ENCODE assay signal across 10 mouse cellular contexts in the genomic region with DNA sequence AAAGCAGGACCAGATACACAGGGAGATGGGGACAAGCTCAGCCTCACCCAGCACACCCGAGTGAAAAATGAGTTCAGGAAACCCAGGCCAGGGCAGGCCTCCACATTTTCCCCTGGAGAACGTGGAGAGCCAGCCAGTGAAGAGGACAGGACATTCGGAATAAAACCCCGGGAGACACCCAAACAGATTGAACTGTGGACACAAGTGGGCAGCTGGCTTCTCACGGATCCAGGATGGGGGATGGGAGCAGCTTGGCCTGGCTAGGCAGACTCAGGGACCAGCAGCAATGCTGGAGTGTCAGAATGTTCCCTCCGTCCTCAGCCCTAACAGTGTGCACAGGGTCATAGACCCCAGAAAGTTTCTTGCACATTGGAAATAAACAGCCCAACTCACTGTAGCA. TPM values are rescaled to one million over a fixed set of nuclear protein-coding genes. Genes with fewer than 3 reads are reported as not detected.
DNase-seq lines count a peak whose midpoint lies in the region; ATAC-seq and TF ChIP-seq lines count a peak whose summit lies in the region.
"Had no signal": no experiment of that assay in that cellular context is flagged by ENCODE, and none has a peak within 500 bp of the region (broad histone marks: within the 10 kb centered on the region; RNA-seq: fewer than 3 reads in every experiment).

No protein-coding gene starts in this region.

- WGBS in forebrain, embryonic 12.5 days: 33% methylated on average over 6 of the region's 6 CpGs
- WGBS in forebrain, embryonic 11.5 days: 28% methylated on average over 6 of the region's 6 CpGs
- 57% methylated on average over 6 of the region's 6 CpGs for WGBS in liver, adult 2 months
- WGBS in liver, embryonic 11.5 days: 47% methylated on average over 6 of the region's 6 CpGs

- no peaks in the 10 kb centered on the region for H3K9me3 ChIP-seq in forebrain, embryonic 12.5 days
- no peaks in the 10 kb centered on the region for H3K9me3 ChIP-seq in forebrain, embryonic 11.5 days (ENCODE audit: control insufficient read depth, low read length)
- H3K9me3 ChIP-seq in liver, embryonic 11.5 days (ENCODE audit: control insufficient read depth, low read length): no peaks in the 10 kb centered on the region
- H3K9me3 ChIP-seq: forebrain, embryonic 15.5 days had no signal

- H3K36me3 ChIP-seq in forebrain, embryonic 12.5 days (replicated peaks): peaks cover 6% of the 10 kb centered on the region; the same call in 1 of the 2 replicates
- H3K36me3 ChIP-seq in forebrain, embryonic 11.5 days (ENCODE audit: control insufficient read depth, insufficient read depth, low read length): no peaks in the 10 kb centered on the region
- no peaks in the 10 kb centered on the region for H3K36me3 ChIP-seq in liver, adult 2 months (ENCODE audit: control insufficient read depth, insufficient read depth, low read length)
- H3K36me3 ChIP-seq in liver, embryonic 11.5 days (ENCODE audit: control insufficient read depth, insufficient read depth, low read length): no peaks in the 10 kb centered on the region
- H3K36me3 ChIP-seq: forebrain, embryonic 15.5 days had no signal

- H3K79me2 ChIP-seq in liver, adult 2 months (ENCODE audit: control insufficient read depth, insufficient read depth, low read length): no peaks in the 10 kb centered on the region

- H3K27me3 ChIP-seq in forebrain, embryonic 12.5 days: peaks cover 3% of the 10 kb centered on the region; the same call in 1 of the 2 replicates
- H3K27me3 ChIP-seq in forebrain, embryonic 11.5 days (ENCODE audit: control insufficient read depth, insufficient read depth, low read length): no peaks in the 10 kb centered on the region
- 0 out of 2 replicates have a peak, but pooled peaks cover 3% of the 10 kb centered on the region for H3K27me3 ChIP-seq in liver, adult 2 months (ENCODE audit: control insufficient read depth, insufficient read depth, low read length)
- H3K27me3 ChIP-seq in liver, embryonic 11.5 days (replicated peaks; ENCODE audit: control insufficient read depth, insufficient read depth, low read length): peaks cover 8% of the 10 kb centered on the region
- H3K27me3 ChIP-seq: forebrain, embryonic 15.5 days had no signal

- H3K9ac ChIP-seq in forebrain, embryonic 12.5 days: no peak overlapping the region
- no peak overlapping the region for H3K9ac ChIP-seq in forebrain, embryonic 11.5 days (ENCODE audit: low read length)
- no peak overlapping the region for H3K9ac ChIP-seq in liver, adult 2 months (ENCODE audit: low read depth, low read length)
- H3K9ac ChIP-seq in liver, embryonic 11.5 days (ENCODE audit: low read depth, low read length): no peak overlapping the region
- H3K9ac ChIP-seq: forebrain, embryonic 15.5 days; liver, embryonic 14.5 days had no signal

- no peak for TF ChIP-seq CTCF in liver, adult 2 months (IDR thresholded peaks at IDR 0.05; ENCODE audit: low read depth, low read length)

- 0 out of 2 replicates have a peak overlapping the region, but pooled peaks have one; percentile 20 for H3K27ac ChIP-seq in forebrain, embryonic 12.5 days
- no peak overlapping the region for H3K27ac ChIP-seq in forebrain, embryonic 11.5 days (ENCODE audit: low read depth, low read length)
- no peak overlapping the region for H3K27ac ChIP-seq in liver, adult 2 months (replicated peaks; ENCODE audit: insufficient read depth, low read depth, low read length)
- H3K27ac ChIP-seq in liver, embryonic 11.5 days (ENCODE audit: low read depth, low read length): no peak overlapping the region
- H3K27ac ChIP-seq: forebrain, embryonic 15.5 days; liver, embryonic 14.5 days had no signal

- peaks cover 68% of the 10 kb centered on the region for H3K4me1 ChIP-seq in forebrain, embryonic 12.5 days
- H3K4me1 ChIP-seq in forebrain, embryonic 11.5 days (replicated peaks; ENCODE audit: control insufficient read depth, insufficient read depth, low read length): peaks cover 50% of the 10 kb centered on the region
- no peaks in the 10 kb centered on the region for H3K4me1 ChIP-seq in liver, adult 2 months (ENCODE audit: control insufficient read depth, insufficient read depth, low read length)
- H3K4me1 ChIP-seq in liver, embryonic 11.5 days (replicated peaks; ENCODE audit: control insufficient read depth, insufficient read depth, low read length): peaks cover 34% of the 10 kb centered on the region

- no peak for TF ChIP-seq POLR2A in liver, adult 2 months (IDR thresholded peaks at IDR 0.05; ENCODE audit: extremely low read depth, insufficient read depth, low read length)

- no peak for DNase-seq in forebrain, embryonic 11.5 days (ENCODE audit: low spot score)
- peak; percentile 30 for DNase-seq in liver, adult 2 months (ENCODE audit: extremely low read depth, low read depth, low spot score)
- DNase-seq in liver, embryonic 11.5 days (ENCODE audit: low spot score): no peak
- DNase-seq in cerebellum, postnatal 36 days: peak; percentile 36 to 47
- DNase-seq in retina, embryonic 14.5 days (ENCODE audit: low spot score): peak; percentile 55
- DNase-seq in urinary bladder, postnatal 25 days (ENCODE audit: low spot score): no peak
- no peak for DNase-seq in spleen, postnatal 10 days (ENCODE audit: low spot score in 2 of 2)

- no peak for ATAC-seq in forebrain, embryonic 12.5 days (ENCODE audit: low FRiP score)
- no peak for ATAC-seq in forebrain, embryonic 11.5 days (replicated peaks; ENCODE audit: low FRiP score)
- ATAC-seq in liver, embryonic 11.5 days (replicated peaks; ENCODE audit: low FRiP score): no peak
- ATAC-seq: forebrain, embryonic 15.5 days had no signal

- H3K4me2 ChIP-seq in forebrain, embryonic 12.5 days: no peak overlapping the region
- H3K4me2 ChIP-seq in forebrain, embryonic 11.5 days (ENCODE audit: low read depth, low read length, severe bottlenecking): no peak overlapping the region
- no peak overlapping the region for H3K4me2 ChIP-seq in liver, embryonic 11.5 days
- H3K4me2 ChIP-seq: forebrain, embryonic 15.5 days had no signal

- no peak overlapping the region for H3K4me3 ChIP-seq in forebrain, embryonic 12.5 days (replicated peaks)
- no peak overlapping the region for H3K4me3 ChIP-seq in forebrain, embryonic 11.5 days (ENCODE audit: low read depth, low read length)
- no peak overlapping the region for H3K4me3 ChIP-seq in liver, adult 2 months (ENCODE audit: insufficient read depth, low read depth, low read length)
- H3K4me3 ChIP-seq in liver, embryonic 11.5 days (ENCODE audit: low read depth, low read length): no peak overlapping the region
- H3K4me3 ChIP-seq: forebrain, embryonic 15.5 days had no signal

RNA-seq across cellular contexts. Expression of gene Zfp423, which starts 18.7 kb away (rescaled TPM):
- 35.0 and 36.6 TPM in 2 replicates for polyA plus RNA-seq in forebrain, embryonic 12.5 days (2016; fragmentation: Nextera tagmentation; extraction: Ambion mirVana)
- polyA plus RNA-seq in forebrain, embryonic 11.5 days (2014; fragmentation: Nextera tagmentation; extraction: Ambion mirVana): 42.1 and 44.8 TPM in 2 replicates
- total RNA-seq in liver, adult 2 months (2014; rRNA removed): 0.18 and 0.20 TPM in 2 replicates
- polyA plus RNA-seq in liver, adult 2 months (2012; rRNA removed): 0.31 and 0.88 TPM in 2 replicates
- polyA plus RNA-seq in liver, embryonic 11.5 days (2014; fragmentation: Nextera tagmentation; extraction: Ambion mirVana): 4.8 and 5.8 TPM in 2 replicates

Comparison
In these comparisons a context has a peak if more than half of its experiments do, and no peak if none do; other contexts are left out.
1. DNase-seq: peak in liver, adult 2 months (single experiment), cerebellum, postnatal 36 days (2 of 2) and retina, embryonic 14.5 days (single experiment); none in forebrain, embryonic 11.5 days (single experiment), liver, embryonic 11.5 days (single experiment), urinary bladder, postnatal 25 days (single experiment) and spleen, postnatal 10 days (0 of 2).